Mouse (Mus musculus): ENCODE measurements at regions not wholly inside any gene's neighbourhood (a gene's known extent, or its start where the extent isn't known, plus 50 kb on each side); places are given as distances from the start of the nearest gene placed in this dataset.
A peak's percentile ranks its signal among the peaks of the same experiment; 100 is the strongest.

DNA sequence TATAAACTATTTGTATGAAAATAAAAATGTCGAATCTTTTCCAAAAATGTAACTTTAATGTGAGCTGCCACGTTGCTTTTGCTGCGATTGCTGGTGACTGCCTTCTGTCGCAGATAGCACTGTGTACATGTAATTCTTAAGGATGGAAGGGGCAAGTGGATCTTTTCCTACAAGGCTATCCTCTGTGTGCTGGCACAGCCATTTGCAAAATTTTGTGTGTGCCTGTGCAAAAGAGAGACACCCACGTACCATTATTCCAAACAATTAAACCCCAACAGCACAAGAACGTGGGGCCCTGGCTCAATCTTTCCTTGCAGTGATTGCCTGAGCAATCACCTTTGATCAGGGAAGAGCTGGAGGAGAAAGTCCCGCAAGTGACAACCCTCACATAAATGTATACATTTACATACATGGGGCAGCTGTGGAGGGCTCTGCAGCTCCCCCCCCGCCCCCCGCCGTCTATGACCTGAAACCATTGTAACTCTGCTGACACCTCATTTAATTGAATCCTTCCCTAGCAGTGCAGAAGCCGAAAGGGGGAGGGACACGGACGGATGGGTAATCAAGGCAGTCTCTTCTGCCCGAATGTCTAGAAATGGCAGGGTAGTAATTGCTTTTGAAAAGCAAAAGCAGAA is 133.6 kb upstream of the Pmfbp1 start:
- TF ChIP-seq MAFK (IDR thresholded peaks at IDR 0.05; ENCODE audit: insufficient read depth, low read depth, low read length) (no peak), CHD2 (IDR thresholded peaks at IDR 0.05; ENCODE audit: low read depth, low read length) (no peak), ZC3H11A (IDR thresholded peaks at IDR 0.05; ENCODE audit: borderline replicate concordance, low read depth, low read length) (no peak), ZNF384 (IDR thresholded peaks at IDR 0.05; ENCODE audit: low read depth, low read length) (no peak), HCFC1 (IDR thresholded peaks at IDR 0.05; ENCODE audit: borderline replicate concordance, insufficient read depth, low read length) (no peak)
- H3K4me3 ChIP-seq (ENCODE audit: insufficient read depth in 1 of 2, low read depth in 1 of 2, low read length in 2 of 2, poor library complexity in 1 of 2, severe bottlenecking in 1 of 2), result no peak overlapping the region
- H3K27ac ChIP-seq (ENCODE audit: insufficient read depth, low read depth, low read length, poor library complexity, severe bottlenecking), result no peak overlapping the region
- no peaks in the 10 kb centered on the region for H3K9me3 ChIP-seq (ENCODE audit: control insufficient read depth, insufficient read depth, low read depth, low read length)
- in situ Hi-C loops (cut with MboI; ENCODE audit: low sequenced_read_pairs in 2 of 2, unreplicated experiment in 2 of 2), result no loop called here
- H3K36me3 ChIP-seq (ENCODE audit: control insufficient read depth, insufficient read depth, low read length, poor library complexity, severe bottlenecking), result no peaks in the 10 kb centered on the region
- DNase-seq (ENCODE audit: low read depth, low spot score), result no peak
- no peak overlapping the region for H3K9ac ChIP-seq (ENCODE audit: insufficient read depth, low read depth, low read length, poor library complexity, severe bottlenecking)
- H3K4me1 ChIP-seq (ENCODE audit: control insufficient read depth in 2 of 2, insufficient read depth in 2 of 2, low read length in 2 of 2, poor library complexity in 1 of 2), result no peaks in the 10 kb centered on the region

DNA sequence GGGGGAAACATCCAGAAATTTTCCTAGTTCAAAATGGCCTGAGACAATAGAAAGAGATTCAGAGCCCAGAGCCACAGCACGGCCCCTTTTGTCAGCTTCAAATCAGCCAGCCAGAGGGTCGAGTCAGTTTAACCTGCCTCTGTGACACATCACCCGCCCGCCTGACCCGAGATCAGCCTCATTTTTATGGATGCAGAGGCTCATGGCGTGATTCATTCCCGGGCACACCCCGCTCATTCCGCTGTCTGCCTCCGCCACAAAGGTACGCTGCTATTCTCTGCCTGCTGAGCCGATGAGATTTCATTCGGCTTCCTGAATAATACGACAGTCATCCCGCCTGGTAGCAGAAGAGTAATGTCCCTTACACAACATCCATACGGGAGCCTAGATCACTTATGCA is 132.9 kb upstream of the Pmfbp1 start:
- peak; percentile 16 for DNase-seq (ENCODE audit: low read depth, low spot score)
- no peak for TF ChIP-seq HCFC1 (IDR thresholded peaks at IDR 0.05; ENCODE audit: borderline replicate concordance, insufficient read depth, low read length)
- no peak for TF ChIP-seq MAFK (IDR thresholded peaks at IDR 0.05; ENCODE audit: insufficient read depth, low read depth, low read length)
- TF ChIP-seq ZNF384 (IDR thresholded peaks at IDR 0.05; ENCODE audit: low read depth, low read length), result no peak
- no peak for TF ChIP-seq CHD2 (IDR thresholded peaks at IDR 0.05; ENCODE audit: low read depth, low read length)
- no peak for TF ChIP-seq ZC3H11A (IDR thresholded peaks at IDR 0.05; ENCODE audit: borderline replicate concordance, low read depth, low read length)
- H3K4me3 ChIP-seq (ENCODE audit: insufficient read depth in 1 of 2, low read depth in 1 of 2, low read length in 2 of 2, poor library complexity in 1 of 2, severe bottlenecking in 1 of 2), result peak overlapping the region; percentile 7 to 50; a peak in 2 of 4 replicates
- H3K4me1 ChIP-seq (ENCODE audit: control insufficient read depth in 2 of 2, insufficient read depth in 2 of 2, low read length in 2 of 2, poor library complexity in 1 of 2), result no peaks in the 10 kb centered on the region
- no peaks in the 10 kb centered on the region for H3K36me3 ChIP-seq (ENCODE audit: control insufficient read depth, insufficient read depth, low read length, poor library complexity, severe bottlenecking)
- H3K27ac ChIP-seq (ENCODE audit: insufficient read depth, low read depth, low read length, poor library complexity, severe bottlenecking), result no peak overlapping the region
- H3K9me3 ChIP-seq (ENCODE audit: control insufficient read depth, insufficient read depth, low read depth, low read length), result no peaks in the 10 kb centered on the region
- in situ Hi-C loops (cut with MboI; ENCODE audit: low sequenced_read_pairs in 2 of 2, unreplicated experiment in 2 of 2), result no loop called here
- H3K9ac ChIP-seq (ENCODE audit: insufficient read depth, low read depth, low read length, poor library complexity, severe bottlenecking), result no peak overlapping the region; the same call in 1 of the 2 replicates

DNA sequence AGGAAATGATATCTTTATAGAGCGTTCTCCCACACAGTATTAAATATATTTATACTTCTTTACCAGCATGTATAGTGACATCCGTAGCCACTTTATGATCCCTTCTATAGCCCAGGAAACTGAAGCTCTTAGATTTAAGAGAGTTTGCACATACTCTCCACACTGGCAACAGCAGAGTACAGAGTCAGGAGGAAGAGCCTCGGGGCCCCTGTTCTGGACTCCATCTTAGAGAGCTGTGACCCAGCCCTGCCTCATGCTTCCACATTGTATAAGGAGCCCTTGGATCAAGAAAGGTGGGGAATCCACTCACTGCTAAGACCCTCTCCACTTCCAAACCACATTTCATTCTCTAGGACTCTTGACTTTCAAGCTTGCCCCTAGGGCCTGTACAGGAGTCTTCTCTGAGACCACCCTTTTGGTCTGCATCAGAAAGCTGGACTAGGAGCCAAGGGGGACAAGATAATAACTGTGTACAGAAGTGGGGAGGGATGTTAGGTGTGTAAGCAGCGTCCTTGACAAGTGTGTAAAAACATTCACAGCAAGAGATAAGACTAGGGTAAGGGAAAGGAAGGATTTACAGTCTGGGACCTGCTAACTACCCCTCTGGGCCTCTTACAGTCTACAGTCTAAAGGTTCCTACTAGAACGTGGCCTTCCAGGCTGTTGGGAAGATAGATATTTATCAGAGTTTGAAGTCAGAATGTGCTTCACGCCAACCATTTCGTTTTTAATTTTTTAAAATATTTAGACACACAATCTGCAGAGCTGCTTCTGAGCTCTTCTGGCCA is 132.1 kb upstream of the Pmfbp1 start:
- no peaks in the 10 kb centered on the region for H3K9me3 ChIP-seq (ENCODE audit: control insufficient read depth, insufficient read depth, low read depth, low read length)
- in situ Hi-C loops (cut with MboI; ENCODE audit: low sequenced_read_pairs in 2 of 2, unreplicated experiment in 2 of 2), result no loop called here
- no peak for TF ChIP-seq ZNF384 (IDR thresholded peaks at IDR 0.05; ENCODE audit: low read depth, low read length)
- TF ChIP-seq ZC3H11A (IDR thresholded peaks at IDR 0.05; ENCODE audit: borderline replicate concordance, low read depth, low read length), result no peak
- no peak for TF ChIP-seq MAFK (IDR thresholded peaks at IDR 0.05; ENCODE audit: insufficient read depth, low read depth, low read length)
- no peak for TF ChIP-seq HCFC1 (IDR thresholded peaks at IDR 0.05; ENCODE audit: borderline replicate concordance, insufficient read depth, low read length)
- TF ChIP-seq CHD2 (IDR thresholded peaks at IDR 0.05; ENCODE audit: low read depth, low read length), result no peak
- H3K27ac ChIP-seq (ENCODE audit: insufficient read depth, low read depth, low read length, poor library complexity, severe bottlenecking), result no peak overlapping the region
- no peaks in the 10 kb centered on the region for H3K4me1 ChIP-seq (ENCODE audit: control insufficient read depth in 2 of 2, insufficient read depth in 2 of 2, low read length in 2 of 2, poor library complexity in 1 of 2)
- DNase-seq (ENCODE audit: low read depth, low spot score), result no peak
- no peaks in the 10 kb centered on the region for H3K36me3 ChIP-seq (ENCODE audit: control insufficient read depth, insufficient read depth, low read length, poor library complexity, severe bottlenecking)
- no peak overlapping the region for H3K9ac ChIP-seq (ENCODE audit: insufficient read depth, low read depth, low read length, poor library complexity, severe bottlenecking)
- H3K4me3 ChIP-seq (ENCODE audit: insufficient read depth in 1 of 2, low read depth in 1 of 2, low read length in 2 of 2, poor library complexity in 1 of 2, severe bottlenecking in 1 of 2), result no peak overlapping the region

DNA sequence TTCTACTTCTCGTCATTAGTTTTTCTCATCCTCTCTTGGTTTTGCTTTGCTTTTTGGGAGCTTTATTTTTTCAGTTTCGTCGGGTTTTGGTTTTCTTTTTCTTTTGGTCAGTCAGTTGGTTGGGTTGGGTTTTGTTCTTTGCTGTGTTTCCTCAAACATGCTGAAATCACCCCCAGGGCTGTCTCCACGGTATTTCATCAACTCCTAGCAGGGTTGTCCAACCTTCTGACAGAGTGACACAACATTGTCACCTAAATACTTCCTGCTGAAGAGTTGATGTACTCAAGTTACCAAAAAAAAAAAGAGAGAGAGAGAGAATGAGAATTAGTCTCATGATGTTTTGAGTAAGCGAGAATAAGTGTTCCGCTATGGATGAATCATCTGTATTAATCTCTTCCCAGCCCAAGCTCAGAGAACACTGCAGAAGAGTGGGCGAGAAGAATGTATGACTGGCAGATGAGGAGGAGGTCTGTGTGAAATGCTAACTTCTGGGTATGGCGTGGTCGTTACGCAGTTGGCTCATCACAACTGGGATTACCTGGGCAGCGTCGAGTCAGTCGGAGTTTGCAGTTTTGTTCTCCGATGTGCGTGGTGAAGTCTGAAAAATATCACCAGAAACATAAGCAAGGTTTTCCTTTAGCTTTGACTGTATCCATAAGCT is 130.5 kb upstream of the Pmfbp1 start:
- H3K27ac ChIP-seq (ENCODE audit: insufficient read depth, low read depth, low read length, poor library complexity, severe bottlenecking), result no peak overlapping the region
- TF ChIP-seq HCFC1 (IDR thresholded peaks at IDR 0.05; ENCODE audit: borderline replicate concordance, insufficient read depth, low read length), result no peak
- TF ChIP-seq ZC3H11A (IDR thresholded peaks at IDR 0.05; ENCODE audit: borderline replicate concordance, low read depth, low read length), result no peak
- no peak for TF ChIP-seq MAFK (IDR thresholded peaks at IDR 0.05; ENCODE audit: insufficient read depth, low read depth, low read length)
- no peak for TF ChIP-seq CHD2 (IDR thresholded peaks at IDR 0.05; ENCODE audit: low read depth, low read length)
- TF ChIP-seq ZNF384 (IDR thresholded peaks at IDR 0.05; ENCODE audit: low read depth, low read length), result no peak
- no peak for DNase-seq (ENCODE audit: low read depth, low spot score)
- no peaks in the 10 kb centered on the region for H3K4me1 ChIP-seq (ENCODE audit: control insufficient read depth in 2 of 2, insufficient read depth in 2 of 2, low read length in 2 of 2, poor library complexity in 1 of 2)
- H3K36me3 ChIP-seq (ENCODE audit: control insufficient read depth, insufficient read depth, low read length, poor library complexity, severe bottlenecking), result no peaks in the 10 kb centered on the region
- no peaks in the 10 kb centered on the region for H3K9me3 ChIP-seq (ENCODE audit: control insufficient read depth, insufficient read depth, low read depth, low read length)
- in situ Hi-C loops (cut with MboI; ENCODE audit: low sequenced_read_pairs in 2 of 2, unreplicated experiment in 2 of 2), result no loop called here
- no peak overlapping the region for H3K9ac ChIP-seq (ENCODE audit: insufficient read depth, low read depth, low read length, poor library complexity, severe bottlenecking)
- no peak overlapping the region for H3K4me3 ChIP-seq (ENCODE audit: insufficient read depth in 1 of 2, low read depth in 1 of 2, low read length in 2 of 2, poor library complexity in 1 of 2, severe bottlenecking in 1 of 2)
